Mouse (Mus musculus) MEL-GATA-1-ER (cell line): Measurements from ENCODE around the gene Fndc7.
"Not testable (repeated sequence)": the region's sequence is repeated elsewhere in the genome, so short reads cannot be mapped to it uniquely, and the experiment has no call there.

Experiments
- DNase-seq: peaks from one replicate; pipeline ENCODE4 v3.0.0-alpha.2; 2012; ENCODE audit warnings: low read depth; ENCODE audit errors: extremely low read depth

The Fndc7 gene

DNA sequence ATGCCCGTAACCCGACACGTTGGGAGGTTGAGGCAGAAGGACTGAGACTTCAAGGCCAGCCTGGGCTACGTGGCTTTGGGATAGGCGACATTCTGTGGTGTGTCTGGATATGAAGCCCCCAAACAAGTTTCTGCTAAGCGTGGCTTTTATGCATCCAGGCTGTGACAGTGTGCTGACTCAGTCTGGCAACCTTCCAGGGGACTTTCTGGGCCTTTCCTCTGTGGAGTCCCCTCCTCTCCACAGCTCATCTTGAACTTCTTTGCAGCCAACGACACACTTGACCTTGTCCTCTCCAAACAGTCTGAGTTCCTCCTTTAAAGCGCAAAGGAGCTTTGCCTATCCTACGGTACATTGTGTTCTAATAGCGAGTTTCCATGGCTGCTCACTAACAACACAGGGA, 33.9 kb downstream of the Fndc7 start:
- DNase-seq, result no peak

DNA sequence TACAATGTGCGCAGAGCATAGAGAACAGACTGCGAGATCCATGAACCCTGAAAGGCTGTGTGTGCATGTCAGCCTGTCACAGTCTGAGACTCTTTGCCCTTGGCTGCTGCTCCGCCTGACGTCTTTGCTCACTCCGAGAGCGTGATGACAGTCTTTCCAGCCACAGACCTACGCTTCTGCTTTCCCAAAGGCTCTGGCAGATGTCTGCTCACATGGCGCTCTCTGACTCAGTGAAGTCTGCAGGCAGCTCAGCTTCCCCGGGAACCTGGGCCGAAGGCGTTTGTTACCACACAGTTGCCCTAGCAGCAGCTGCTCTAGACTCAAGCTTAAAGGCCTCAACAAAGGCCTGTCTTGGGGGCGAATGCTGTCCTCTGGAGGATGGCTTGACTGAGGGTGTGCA, 34.4 kb downstream of the Fndc7 start:
- DNase-seq, result no peak

DNA sequence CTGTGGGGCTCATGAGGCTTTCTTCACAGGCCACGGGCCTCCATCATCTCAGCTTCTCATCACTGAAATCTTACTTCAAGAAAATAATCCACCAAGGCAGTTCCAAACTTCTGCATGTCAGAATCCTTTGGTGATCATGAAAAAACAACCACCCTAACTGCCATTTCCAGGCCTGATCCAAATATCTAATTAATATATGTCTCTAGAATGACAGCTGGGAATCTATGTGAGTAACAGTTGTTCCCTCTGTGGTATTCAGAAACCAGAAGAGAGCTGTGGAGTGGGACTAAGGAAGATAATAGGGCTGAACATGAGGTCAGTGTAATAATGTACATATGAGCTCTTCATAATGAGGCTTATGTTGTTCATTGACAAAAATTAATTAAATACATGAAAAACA, 36.5 kb downstream of the Fndc7 start:
- no peak for DNase-seq

DNA sequence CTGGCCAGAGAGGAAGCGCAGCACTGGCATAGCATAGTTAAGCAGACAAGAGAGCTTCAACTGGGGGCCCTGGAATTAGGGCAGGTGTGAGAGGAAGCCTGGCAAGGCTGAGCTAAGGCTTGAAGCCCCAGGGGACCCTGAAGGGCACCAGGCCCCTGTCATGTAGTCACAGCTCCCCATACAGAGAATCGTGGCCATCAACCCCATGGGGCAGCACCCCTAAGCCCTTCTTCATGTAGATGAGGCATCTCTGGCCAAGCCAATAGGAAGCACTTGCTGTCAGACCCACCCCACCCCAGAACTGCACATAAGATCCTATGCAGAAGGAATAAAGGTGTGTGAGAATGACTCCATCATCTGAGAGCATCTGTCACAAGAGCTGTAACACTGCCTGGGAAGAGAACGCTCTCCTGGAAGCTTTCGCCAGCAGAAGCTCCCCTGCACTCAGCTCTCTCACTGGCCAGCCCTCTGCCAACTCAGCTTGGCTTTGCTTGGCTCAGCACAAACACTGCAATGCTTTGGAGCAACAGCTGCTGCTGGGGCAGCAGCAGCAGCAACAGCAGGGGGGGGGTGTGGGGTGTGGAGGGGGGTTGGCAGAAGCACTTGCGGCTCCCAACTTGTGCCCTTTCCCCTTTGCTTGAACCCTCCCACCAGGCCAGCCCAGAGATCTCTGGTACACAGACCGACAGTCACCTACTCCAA, 37.7 kb downstream of the Fndc7 start:
- no peak for DNase-seq

DNA sequence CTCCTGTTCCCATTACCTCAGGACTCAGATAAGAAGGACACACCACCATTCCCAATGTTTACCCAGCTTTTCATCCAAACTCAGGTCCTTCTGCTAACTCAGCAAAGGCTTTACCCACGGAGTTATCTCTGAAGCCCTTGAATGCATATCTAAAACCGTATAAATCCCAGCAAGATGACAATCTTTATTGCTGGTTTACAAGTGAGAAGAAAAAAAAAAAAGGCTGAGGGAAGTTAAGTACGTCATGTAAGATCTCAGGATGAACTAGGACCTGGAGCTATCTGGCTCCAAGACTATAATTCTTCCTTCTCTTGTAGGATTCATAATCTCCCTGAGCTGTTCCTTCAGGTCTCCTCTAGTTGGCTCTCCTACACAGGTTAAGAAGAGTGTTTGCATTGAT, 38.3 kb downstream of the Fndc7 start:
- DNase-seq, result no peak

DNA sequence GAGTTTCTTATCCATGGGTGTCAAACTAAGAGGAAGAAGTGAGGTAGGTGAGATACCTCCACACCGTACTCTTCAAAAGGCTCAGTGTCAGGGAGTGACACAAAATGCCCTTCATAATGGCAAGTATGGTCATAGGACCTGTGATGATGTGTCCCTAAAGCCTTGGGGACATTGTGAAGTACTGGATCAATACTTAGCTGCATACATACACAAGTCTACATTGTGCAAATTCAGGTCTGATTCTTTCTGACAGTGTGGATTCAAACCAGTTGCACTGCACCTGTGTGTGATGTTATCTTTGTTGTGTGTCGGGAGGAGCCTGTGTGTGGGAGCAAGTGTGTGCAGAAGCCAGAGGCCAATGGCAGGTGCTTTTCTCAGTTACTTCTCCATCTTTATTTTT, 38.7 kb downstream of the Fndc7 start:
- no peak for DNase-seq

DNA sequence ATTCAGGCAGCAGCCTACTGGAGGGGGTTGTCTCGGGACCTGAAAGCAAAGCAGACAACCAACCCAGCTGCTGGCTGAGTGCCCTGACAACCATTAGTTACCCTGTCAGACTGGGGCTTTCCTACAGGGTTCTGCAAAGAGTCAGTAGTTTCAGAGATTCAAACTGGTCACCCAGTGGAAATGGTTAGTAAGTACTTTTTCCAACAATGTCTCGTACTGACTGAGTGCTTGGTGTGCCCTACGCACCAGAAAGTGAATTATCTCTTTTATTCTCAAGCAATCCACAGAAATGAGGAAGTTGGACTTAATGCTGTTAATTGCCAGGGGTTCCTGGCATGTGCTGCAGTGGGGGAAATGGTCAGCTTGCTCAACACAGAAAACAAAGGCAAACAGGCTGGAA, 39.3 kb downstream of the Fndc7 start:
- DNase-seq, result peak; percentile 92

DNA sequence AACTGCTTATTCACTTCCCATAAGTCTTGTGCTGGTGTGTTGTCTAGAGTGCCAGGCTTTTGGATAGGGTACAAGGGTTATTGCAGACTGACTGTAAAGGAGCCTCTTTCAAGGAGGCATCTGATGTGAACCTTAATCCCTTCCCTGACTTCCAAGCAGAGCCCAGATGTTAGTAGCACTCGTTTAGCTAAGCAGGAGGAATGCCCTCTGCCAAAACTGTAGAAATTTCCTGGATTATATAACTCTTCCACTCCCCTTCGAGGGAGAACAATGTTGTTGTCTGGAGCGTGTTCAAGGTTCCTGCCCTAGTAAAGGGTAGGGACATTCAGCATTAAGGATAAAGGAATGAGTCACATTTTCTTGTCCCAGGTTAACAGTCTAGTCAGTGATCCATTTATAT, 43.2 kb downstream of the Fndc7 start:
- no peak for DNase-seq

DNA sequence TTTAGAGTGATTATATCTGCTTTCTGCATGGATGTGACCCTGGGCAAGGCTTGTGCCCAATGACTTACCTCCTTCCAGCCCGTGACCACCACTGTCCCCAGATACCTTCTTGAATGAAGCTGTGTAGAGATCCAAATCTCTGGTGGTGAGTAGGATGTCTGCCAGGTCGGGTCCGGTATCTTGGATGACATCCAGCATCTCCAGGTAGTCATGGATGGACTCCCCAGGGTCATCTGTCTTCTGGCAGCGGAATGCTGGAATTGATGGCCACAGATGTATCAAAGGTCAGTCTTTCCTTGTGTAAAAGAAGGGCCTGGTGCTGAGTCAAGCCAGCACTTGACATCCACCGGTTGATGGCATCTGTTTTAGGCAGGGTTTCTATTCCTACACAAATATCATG, 45.3 kb downstream of the Fndc7 start:
- no peak for DNase-seq

DNA sequence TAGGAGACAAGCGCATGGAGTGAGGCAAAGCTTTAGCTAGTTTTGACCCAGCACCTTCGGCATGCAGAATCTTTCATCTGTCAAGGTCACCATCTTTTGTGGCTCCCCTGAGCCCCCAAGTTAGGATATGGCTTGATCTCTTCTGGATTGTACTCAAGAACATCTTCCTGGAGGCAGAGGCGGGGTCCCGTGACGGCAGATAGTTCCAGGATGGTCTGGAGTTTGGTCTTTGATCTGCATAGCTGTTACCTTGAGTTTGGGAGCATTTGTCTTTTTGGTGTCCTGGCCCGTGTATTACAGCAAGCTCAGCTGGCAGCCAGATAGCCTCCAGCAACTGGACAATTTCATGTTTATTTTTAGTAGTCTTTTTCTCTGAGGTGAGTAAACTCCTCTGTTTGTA, 45.8 kb downstream of the Fndc7 start:
- DNase-seq, result no peak

DNA sequence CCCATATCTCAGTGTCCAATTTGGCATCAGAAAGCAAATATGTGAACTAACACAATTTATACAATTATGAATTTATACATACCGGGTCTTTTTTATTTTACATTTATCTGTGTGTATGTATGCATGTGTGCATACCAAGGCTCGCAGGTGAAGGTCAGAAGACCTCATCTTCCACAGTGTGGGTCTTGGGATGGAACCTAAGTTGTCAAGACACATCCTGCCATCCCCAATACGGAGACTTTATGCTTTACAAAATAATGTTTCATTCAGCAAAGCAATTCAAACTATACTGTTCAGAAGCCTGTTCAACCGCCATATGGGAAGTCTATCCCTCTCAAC, 49.1 kb downstream of the Fndc7 start:
- no peak for DNase-seq

DNA sequence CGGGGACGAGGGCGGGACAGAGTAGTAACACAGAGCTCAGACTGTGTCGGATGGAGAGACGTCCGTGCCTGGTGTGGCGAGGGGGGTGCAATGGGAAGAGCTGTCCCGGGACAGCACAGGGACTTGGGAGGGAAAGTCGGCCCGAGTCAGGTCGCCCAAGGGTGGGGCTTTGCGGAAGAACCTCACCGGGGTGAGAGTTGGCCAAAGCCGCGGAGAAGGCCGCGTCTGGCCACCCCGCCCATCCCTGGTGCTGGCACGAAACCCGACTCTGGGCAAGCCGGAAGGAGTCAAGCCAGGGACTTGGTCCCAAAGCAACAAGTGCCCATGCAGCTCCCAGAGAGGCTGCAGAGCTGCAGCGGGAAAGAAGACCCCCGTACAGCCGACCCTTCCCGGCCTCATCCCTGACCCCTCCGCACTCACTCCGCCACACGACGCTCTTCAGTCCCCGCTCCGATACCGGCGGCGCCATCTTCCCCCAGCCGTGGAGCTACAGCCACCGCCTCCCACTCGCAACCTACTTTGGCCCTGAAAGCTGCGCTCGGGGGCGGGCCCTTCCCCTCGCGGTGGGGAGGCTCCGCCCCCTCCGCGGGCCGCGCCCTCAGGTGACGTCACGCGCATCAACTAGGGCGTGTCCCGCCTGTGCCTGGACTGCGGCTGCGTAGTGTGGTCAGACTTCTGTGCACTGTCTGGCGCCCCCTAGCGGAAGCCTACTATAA, 49.6 kb downstream of the Fndc7 start, which contains the start of gene Stxbp3:
Stxbp3 (minus strand) TSS at position 527 of the 716 bp plus-strand sequence.
- DNase-seq, result peak; percentile 90

DNA sequence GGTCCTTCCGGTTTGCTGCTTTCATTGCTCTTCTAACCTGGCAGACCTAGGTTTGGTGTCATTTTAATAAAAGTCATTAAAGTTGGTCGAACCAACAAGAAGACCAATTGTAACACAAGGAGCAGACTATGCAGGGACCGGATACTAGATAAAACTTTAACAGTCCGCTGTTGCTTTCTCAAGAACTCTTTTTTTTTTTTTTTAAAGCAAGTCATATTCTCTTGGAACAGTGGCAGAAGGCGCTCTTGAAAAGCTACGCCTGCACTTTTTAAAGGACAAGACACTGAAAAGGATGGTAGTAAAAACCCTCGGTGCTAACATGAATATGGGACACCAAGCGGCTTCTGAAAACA, 50.2 kb downstream of the Fndc7 start:
- peak; percentile 49 for DNase-seq

DNA sequence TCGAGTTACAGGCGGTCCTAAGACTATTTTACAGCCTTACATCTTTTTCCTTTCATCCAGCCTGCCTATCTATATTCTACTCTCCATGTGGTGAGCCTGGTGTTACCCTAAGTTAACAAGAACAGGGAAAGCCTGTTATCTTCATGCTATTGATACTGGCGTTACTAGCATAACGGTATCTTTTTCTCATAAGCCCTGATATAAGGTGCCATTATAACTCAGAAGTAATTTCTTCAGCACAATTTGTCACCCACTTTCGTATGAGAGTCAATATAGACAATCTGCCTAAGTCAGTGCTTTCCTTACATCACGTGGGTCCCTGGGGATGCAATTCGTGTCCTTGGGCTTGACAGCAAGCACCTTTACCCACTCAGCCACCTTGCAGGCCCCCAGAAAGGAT, 50.8 kb downstream of the Fndc7 start:
- no peak for DNase-seq

DNA sequence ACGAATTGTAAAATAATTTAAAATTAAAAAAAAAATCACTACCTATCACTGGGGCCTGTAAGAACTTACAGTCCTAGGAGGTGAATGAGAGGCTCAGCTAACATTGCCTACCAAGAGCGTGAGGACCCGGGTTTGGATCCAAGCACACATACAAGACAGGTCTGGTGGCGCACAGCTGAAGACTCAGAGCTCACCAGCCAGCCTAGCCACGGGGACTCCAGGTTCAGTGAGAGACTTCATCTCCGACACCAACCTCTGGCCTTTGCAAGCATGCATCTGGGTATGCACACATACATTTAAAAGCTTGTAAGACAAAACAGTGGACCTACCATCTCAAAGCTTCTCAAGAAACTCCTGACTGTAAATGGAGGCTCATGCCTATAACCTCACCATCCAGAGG, 52.9 kb downstream of the Fndc7 start:
- DNase-seq, result no peak

DNA sequence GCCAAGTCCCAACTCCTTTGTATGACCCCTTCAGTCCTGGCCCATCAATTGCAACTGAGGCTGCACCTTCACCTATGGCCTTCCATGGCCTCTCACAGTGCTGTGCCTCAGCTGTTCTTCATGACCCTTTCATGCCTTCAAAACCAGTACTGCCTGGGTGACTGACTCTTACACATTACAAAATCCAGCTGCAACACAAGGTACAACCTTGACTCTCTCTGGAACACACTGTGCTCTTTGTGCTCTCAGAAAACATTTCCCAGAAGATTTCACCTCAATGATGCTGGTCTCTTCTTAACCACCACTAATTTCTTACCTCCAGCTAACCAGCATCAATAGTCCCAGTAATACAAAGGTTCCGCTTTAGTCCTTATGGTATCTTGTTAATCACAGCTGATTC, 56.1 kb downstream of the Fndc7 start:
- DNase-seq, result not testable (repeated sequence)

DNA sequence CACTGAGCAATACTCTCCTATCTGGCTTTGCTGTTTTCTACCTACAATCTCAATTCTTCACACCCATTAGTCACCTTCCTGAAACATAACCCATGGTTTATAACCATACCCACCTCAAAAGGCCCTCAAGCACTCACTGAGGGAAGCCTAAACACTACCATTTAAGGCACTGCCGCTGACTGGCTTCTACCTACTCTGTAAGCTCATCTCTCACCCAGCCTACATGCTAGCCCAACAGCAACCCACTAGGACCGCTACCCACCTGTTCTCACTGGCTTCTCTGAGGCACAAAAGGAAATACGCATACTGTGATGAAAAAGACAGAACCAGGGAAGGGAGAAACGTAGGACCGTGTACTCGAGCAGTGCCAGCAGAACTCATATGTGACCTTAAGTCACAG, 58.1 kb downstream of the Fndc7 start:
- no peak for DNase-seq

DNA sequence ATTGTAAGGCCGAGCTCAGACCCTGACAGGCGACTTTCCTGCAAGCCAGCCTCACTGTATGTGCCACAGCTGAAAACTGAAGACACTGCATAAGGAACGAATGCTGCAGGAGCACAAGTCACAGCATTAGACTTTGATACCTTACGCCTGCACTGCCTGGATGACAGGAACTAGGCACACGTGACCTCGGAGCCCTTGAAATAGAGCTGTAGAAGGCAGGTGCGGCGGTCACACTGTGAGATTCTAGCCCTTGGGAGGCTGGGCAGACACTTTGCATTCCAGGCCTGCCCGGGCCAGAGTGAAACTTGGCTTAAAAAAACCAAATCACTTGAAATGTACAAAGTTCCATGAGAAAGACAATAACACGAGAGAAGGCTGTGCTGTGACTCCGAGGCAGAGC, 59.3 kb downstream of the Fndc7 start:
- DNase-seq, result no peak

DNA sequence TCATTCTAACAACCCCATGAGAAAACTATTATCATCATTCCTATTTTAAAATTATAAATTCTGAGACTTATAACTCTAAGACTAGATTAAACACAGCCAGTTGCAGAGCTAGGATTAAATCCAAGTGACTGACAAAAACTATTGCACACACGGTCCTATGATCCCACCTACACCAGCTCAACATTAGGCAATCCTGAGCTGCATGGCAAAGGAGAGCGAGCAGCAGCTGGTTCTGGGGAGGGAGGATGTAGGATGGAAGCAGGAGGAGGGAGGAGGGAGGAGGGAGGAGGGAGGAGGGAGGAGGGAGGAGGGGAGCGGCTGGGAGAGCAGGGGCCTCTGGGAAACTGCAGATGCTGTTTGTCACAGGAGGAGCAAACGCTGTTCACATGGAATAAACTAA, 74.2 kb downstream of the Fndc7 start:
- DNase-seq, result no peak

DNA sequence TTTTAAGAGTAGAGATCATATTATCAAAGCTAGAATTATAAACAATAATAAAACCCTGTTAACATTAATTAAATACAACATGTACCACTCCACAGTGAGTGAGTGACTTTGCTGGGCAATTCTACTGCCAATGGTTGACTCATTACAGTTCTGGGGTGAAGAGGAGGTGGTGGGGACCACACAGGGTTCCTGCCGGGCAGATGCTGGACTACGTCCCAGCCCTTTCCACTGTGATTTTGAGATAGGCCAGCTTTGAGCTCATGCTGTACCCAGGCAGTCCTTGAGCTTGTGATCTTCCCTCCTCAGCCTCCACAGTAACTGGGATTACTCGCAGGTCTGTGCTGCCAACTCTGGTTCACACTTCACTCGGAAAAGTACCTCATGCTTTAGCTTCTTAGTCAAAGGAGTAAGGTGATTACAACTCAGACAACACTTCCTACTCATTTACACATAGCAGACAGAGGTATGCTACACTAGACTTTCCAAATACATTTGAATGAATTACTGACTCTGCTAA, 79.0 kb downstream of the Fndc7 start:
- no peak for DNase-seq

DNA sequence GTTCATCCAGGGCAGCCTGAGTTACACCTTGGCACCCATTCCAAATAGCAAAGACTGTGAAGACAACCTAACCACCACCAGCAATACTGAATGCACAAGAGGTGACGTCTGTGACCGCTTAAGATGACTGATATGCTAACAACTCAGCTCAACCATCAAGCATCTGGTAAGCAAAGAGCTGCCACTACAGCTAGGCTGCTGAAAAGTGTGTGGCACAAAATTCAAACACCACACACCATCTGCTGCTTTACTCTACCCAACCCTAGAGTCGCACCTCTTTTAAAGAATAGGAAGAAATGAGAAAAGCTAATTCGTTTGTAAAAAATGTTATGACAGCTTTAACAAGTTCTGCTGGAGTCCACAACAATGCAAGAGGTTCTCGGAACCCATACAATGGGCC, 84.2 kb downstream of the Fndc7 start:
- no peak for DNase-seq
